Comparison of ENCODE assay signal across 14 mouse cellular contexts in the genomic region with DNA sequence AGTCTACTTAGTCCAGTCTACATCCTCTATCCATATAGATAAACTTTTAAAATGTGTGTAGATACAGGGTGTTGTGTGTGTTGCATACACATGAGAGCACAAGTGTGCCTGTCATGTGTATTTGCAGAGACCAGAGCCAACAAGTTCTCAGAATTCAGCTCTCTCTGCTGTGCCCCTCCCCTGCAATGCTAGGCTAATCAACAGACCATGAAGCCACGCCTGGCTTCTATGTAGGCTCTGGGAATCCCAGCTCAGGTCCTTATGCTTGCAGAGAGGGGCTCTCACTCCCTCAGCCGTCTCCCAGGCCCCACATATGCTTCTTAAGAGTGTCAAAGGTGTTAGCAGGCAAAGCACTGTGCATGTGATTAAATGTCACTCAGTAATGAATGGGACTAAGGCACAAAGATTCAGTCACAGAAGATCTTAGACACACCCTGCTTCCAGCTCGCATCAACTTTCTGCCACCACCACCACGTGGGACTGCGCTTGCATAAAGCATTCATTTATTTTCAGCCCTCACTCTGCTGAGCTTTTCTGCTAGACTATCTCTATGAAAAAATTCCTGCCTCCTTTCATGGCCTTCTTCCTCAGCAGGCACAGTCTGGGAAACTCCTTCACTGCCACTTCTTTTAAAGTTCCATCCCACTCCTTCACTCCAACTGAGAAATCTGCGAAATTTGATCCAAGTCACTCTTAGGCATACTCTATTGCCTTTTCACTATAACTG. TPM values are rescaled to one million over a fixed set of nuclear protein-coding genes. Genes with fewer than 3 reads are reported as not detected.
DNase-seq lines count a peak whose midpoint lies in the region; ATAC-seq and TF ChIP-seq lines count a peak whose summit lies in the region.
"Had no signal": no experiment of that assay in that cellular context is flagged by ENCODE, and none has a peak within 500 bp of the region (broad histone marks: within the 10 kb centered on the region; RNA-seq: fewer than 3 reads in every experiment).

No protein-coding gene starts in this region.

- H3K4me2 ChIP-seq in forebrain, embryonic 16.5 days (ENCODE audit: low read length), result no peak overlapping the region
- no peak overlapping the region for H3K4me2 ChIP-seq in stomach, embryonic 14.5 days (replicated peaks; ENCODE audit: low read depth, low read length)
- no peak overlapping the region for H3K4me2 ChIP-seq in stomach, postnatal 0 days (replicated peaks; ENCODE audit: low read depth)
- H3K4me2 ChIP-seq: heart, embryonic 15.5 days; neural tube, embryonic 13.5 days had no signal

- 67% methylated on average over 6 of the region's 6 CpGs for WGBS in forebrain, embryonic 10.5 days
- WGBS in forebrain, embryonic 16.5 days, result 49% methylated on average over 6 of the region's 6 CpGs
- 36% methylated on average over 6 of the region's 6 CpGs for WGBS in stomach, embryonic 14.5 days
- WGBS in stomach, postnatal 0 days, result 48% methylated on average over 6 of the region's 6 CpGs
- WGBS in thymus, adult 2 months, result 91% methylated on average over 6 of the region's 6 CpGs

- H3K27me3 ChIP-seq in forebrain, embryonic 10.5 days (ENCODE audit: poor library complexity, severe bottlenecking), result no peaks in the 10 kb centered on the region
- no peaks in the 10 kb centered on the region for H3K27me3 ChIP-seq in forebrain, embryonic 16.5 days (replicated peaks; ENCODE audit: control insufficient read depth, insufficient read depth, low read length)
- no peaks in the 10 kb centered on the region for H3K27me3 ChIP-seq in stomach, embryonic 14.5 days (ENCODE audit: control insufficient read depth, insufficient read depth, low read length)
- no peaks in the 10 kb centered on the region for H3K27me3 ChIP-seq in stomach, postnatal 0 days (ENCODE audit: control insufficient read depth, insufficient read depth, low read length)
- H3K27me3 ChIP-seq in thymus, adult 2 months (ENCODE audit: control insufficient read depth, insufficient read depth, low read length), result no peaks in the 10 kb centered on the region
- H3K27me3 ChIP-seq: heart, embryonic 15.5 days; neural tube, embryonic 13.5 days had no signal

- ATAC-seq in forebrain, embryonic 16.5 days, result no peak
- ATAC-seq in stomach, embryonic 14.5 days (ENCODE audit: insufficient number of reproducible peaks, insufficient read depth, low FRiP score, low read depth), result no peak
- ATAC-seq in stomach, postnatal 0 days (ENCODE audit: low FRiP score, low TSS enrichment), result no peak

- H3K36me3 ChIP-seq in forebrain, embryonic 10.5 days (replicated peaks), result peaks cover 62% of the 10 kb centered on the region
- peaks cover 3% of the 10 kb centered on the region; the same call in 1 of the 2 replicates for H3K36me3 ChIP-seq in forebrain, embryonic 16.5 days (ENCODE audit: control insufficient read depth, insufficient read depth)
- peaks cover 8% of the 10 kb centered on the region; the same call in 1 of the 2 replicates for H3K36me3 ChIP-seq in stomach, embryonic 14.5 days (ENCODE audit: control insufficient read depth, insufficient read depth, low read length)
- peaks cover 5% of the 10 kb centered on the region; the same call in 1 of the 2 replicates for H3K36me3 ChIP-seq in stomach, postnatal 0 days (ENCODE audit: control insufficient read depth, insufficient read depth, low read length)
- peaks cover 29% of the 10 kb centered on the region for H3K36me3 ChIP-seq in thymus, adult 2 months (ENCODE audit: control insufficient read depth, insufficient read depth, low read length)

- DNase-seq in forebrain, embryonic 10.5 days (ENCODE audit: extremely low spot score, low spot score), result no peak
- peak; percentile 11 for DNase-seq in kidney, adult 9 months
- no peak for DNase-seq in kidney, postnatal 25 days
- no peak for DNase-seq in stomach, postnatal 0 days (ENCODE audit: low spot score)
- DNase-seq in telencephalon, adult 2 months (ENCODE audit: low read depth, low spot score), result peak; percentile 46
- DNase-seq in thymus, adult 2 months, result no peak
- DNase-seq: cerebellum, adult 18-20 months; gastrocnemius, postnatal 36 days; lung, postnatal 36 days had no signal

- TF ChIP-seq EP300 in stomach, postnatal 0 days (optimal IDR thresholded peaks at IDR 0.05), result no peak

- no peak overlapping the region for H3K9ac ChIP-seq in forebrain, embryonic 16.5 days (replicated peaks; ENCODE audit: low read depth, low read length)
- H3K9ac ChIP-seq in stomach, embryonic 14.5 days (replicated peaks; ENCODE audit: low read depth, low read length), result no peak overlapping the region
- H3K9ac ChIP-seq in stomach, postnatal 0 days (ENCODE audit: low read length), result no peak overlapping the region
- H3K9ac ChIP-seq: heart, embryonic 15.5 days; liver, embryonic 14.5 days; neural tube, embryonic 13.5 days had no signal

- 0 out of 2 replicates have a peak overlapping the region, but pooled peaks have one; percentile 15 for H3K27ac ChIP-seq in forebrain, embryonic 10.5 days
- H3K27ac ChIP-seq in forebrain, embryonic 16.5 days (ENCODE audit: low read length), result no peak overlapping the region
- H3K27ac ChIP-seq in stomach, embryonic 14.5 days (ENCODE audit: low read length), result 0 out of 2 replicates have a peak overlapping the region, but pooled peaks have one; percentile 21
- no peak overlapping the region for H3K27ac ChIP-seq in stomach, postnatal 0 days (replicated peaks)
- no peak overlapping the region for H3K27ac ChIP-seq in thymus, adult 2 months (ENCODE audit: control insufficient read depth, insufficient read depth, low read length)
- H3K27ac ChIP-seq: heart, embryonic 15.5 days; liver, embryonic 14.5 days; neural tube, embryonic 13.5 days had no signal

- no peak for TF ChIP-seq CTCF in stomach, postnatal 0 days (IDR thresholded peaks at IDR 0.05; ENCODE audit: low read depth)
- TF ChIP-seq CTCF in thymus, adult 2 months (IDR thresholded peaks at IDR 0.05; ENCODE audit: borderline replicate concordance, control insufficient read depth, extremely low read depth, insufficient read depth, low read length, poor library complexity), result no peak

- no peaks in the 10 kb centered on the region for H3K9me3 ChIP-seq in forebrain, embryonic 10.5 days
- H3K9me3 ChIP-seq in forebrain, embryonic 16.5 days (ENCODE audit: control insufficient read depth, low read length), result no peaks in the 10 kb centered on the region
- no peaks in the 10 kb centered on the region for H3K9me3 ChIP-seq in stomach, embryonic 14.5 days (ENCODE audit: control insufficient read depth, low read depth, low read length)
- no peaks in the 10 kb centered on the region for H3K9me3 ChIP-seq in stomach, postnatal 0 days (ENCODE audit: control insufficient read depth, low read length)
- H3K9me3 ChIP-seq: heart, embryonic 15.5 days; neural tube, embryonic 13.5 days had no signal

- no peak for TF ChIP-seq POLR2A in thymus, adult 2 months (IDR thresholded peaks at IDR 0.05; ENCODE audit: control insufficient read depth, extremely low read depth, insufficient read depth, low read length, poor library complexity)

- H3K4me1 ChIP-seq in forebrain, embryonic 10.5 days, result peaks cover 13% of the 10 kb centered on the region
- H3K4me1 ChIP-seq in forebrain, embryonic 16.5 days (replicated peaks; ENCODE audit: control insufficient read depth, insufficient read depth, low read length), result no peaks in the 10 kb centered on the region
- 0 out of 2 replicates have a peak, but pooled peaks cover 10% of the 10 kb centered on the region for H3K4me1 ChIP-seq in stomach, embryonic 14.5 days (ENCODE audit: control insufficient read depth, insufficient read depth, low read length)
- H3K4me1 ChIP-seq in stomach, postnatal 0 days (replicated peaks; ENCODE audit: control insufficient read depth, insufficient read depth), result no peaks in the 10 kb centered on the region
- H3K4me1 ChIP-seq in thymus, adult 2 months (replicated peaks; ENCODE audit: control insufficient read depth, insufficient read depth, low read length), result no peaks in the 10 kb centered on the region
- H3K4me1 ChIP-seq: heart, embryonic 15.5 days had no signal

- H3K4me3 ChIP-seq in forebrain, embryonic 10.5 days, result no peak overlapping the region
- no peak overlapping the region for H3K4me3 ChIP-seq in forebrain, embryonic 16.5 days (replicated peaks; ENCODE audit: low read length)
- H3K4me3 ChIP-seq in stomach, embryonic 14.5 days (ENCODE audit: low read depth, low read length), result no peak overlapping the region
- H3K4me3 ChIP-seq in stomach, postnatal 0 days (ENCODE audit: low read depth, low read length), result no peak overlapping the region
- no peak overlapping the region for H3K4me3 ChIP-seq in thymus, adult 2 months (ENCODE audit: control insufficient read depth, insufficient read depth, low read length)
- H3K4me3 ChIP-seq: heart, embryonic 15.5 days; neural tube, embryonic 13.5 days had no signal

RNA-seq across cellular contexts. Expression of gene Anapc13, which starts 31.3 kb away (rescaled TPM):
- 158 and 163 TPM in 2 replicates for polyA plus RNA-seq in forebrain, embryonic 10.5 days (2016; fragmentation: Nextera tagmentation; extraction: Ambion mirVana)
- 109 and 111 TPM in 2 replicates for polyA plus RNA-seq in forebrain, embryonic 16.5 days (2015; fragmentation: Nextera tagmentation; extraction: Ambion mirVana)
- polyA plus RNA-seq in stomach, embryonic 14.5 days (2014; fragmentation: Nextera tagmentation; extraction: Ambion mirVana), result 209 and 226 TPM in 2 replicates
- polyA plus RNA-seq in stomach, postnatal 0 days (2015; fragmentation: Nextera tagmentation; extraction: Ambion mirVana), result 172 and 179 TPM in 2 replicates
- polyA plus RNA-seq in thymus, adult 2 months (2012; rRNA removed), result 34.6 and 35.3 TPM in 2 replicates

RNA-seq across cellular contexts. Expression of gene Cep63, which starts 31.5 kb away (rescaled TPM):
- 52.9 and 56.2 TPM in 2 replicates for polyA plus RNA-seq in forebrain, embryonic 10.5 days (2016; fragmentation: Nextera tagmentation; extraction: Ambion mirVana)
- polyA plus RNA-seq in forebrain, embryonic 16.5 days (2015; fragmentation: Nextera tagmentation; extraction: Ambion mirVana), result 43.7 and 50.3 TPM in 2 replicates
- 42.7 and 46.4 TPM in 2 replicates for polyA plus RNA-seq in stomach, embryonic 14.5 days (2014; fragmentation: Nextera tagmentation; extraction: Ambion mirVana)
- 24.4 and 27.8 TPM in 2 replicates for polyA plus RNA-seq in stomach, postnatal 0 days (2015; fragmentation: Nextera tagmentation; extraction: Ambion mirVana)
- 4.9 and 6.1 TPM in 2 replicates for polyA plus RNA-seq in thymus, adult 2 months (2012; rRNA removed)

Comparison
In these comparisons a context has a peak if more than half of its experiments do, and no peak if none do; other contexts are left out.
1. DNase-seq: peak in kidney, adult 9 months (single experiment) and telencephalon, adult 2 months (single experiment); none in forebrain, embryonic 10.5 days (single experiment), kidney, postnatal 25 days (0 of 2), stomach, postnatal 0 days (single experiment) and thymus, adult 2 months (single experiment).
2. H3K27ac ChIP-seq: peak in forebrain, embryonic 10.5 days (single experiment) and stomach, embryonic 14.5 days (single experiment); none in forebrain, embryonic 16.5 days (single experiment), stomach, postnatal 0 days (single experiment) and thymus, adult 2 months (single experiment).